Mouse (Mus musculus) embryonic fibroblast, embryonic 13.5 days (primary cell): ENCODE measurements at regions not wholly inside any gene's neighbourhood (a gene's known extent, or its start where the extent isn't known, plus 50 kb on each side); places are given as distances from the start of the nearest gene placed in this dataset.

Experiments
- CTCF ChIP-seq: IDR thresholded peaks from 2 replicates; pipeline ENCODE4 v1.5.1; 2011; ENCODE audit warnings: mild to moderate bottlenecking, control low read depth, low read length, moderate library complexity, borderline replicate concordance; ENCODE audit not compliant: insufficient read depth
- POLR2A ChIP-seq: IDR thresholded peaks from 2 replicates; pipeline ENCODE4 v1.6.1; 2011; ENCODE audit warnings: low read depth, mild to moderate bottlenecking, control low read depth, low read length, moderate library complexity

GRCm38 (mm10) chr16:76680061-76680911, 306.7 kb upstream of the Nrip1 start:
- TF ChIP-seq POLR2A: peak; percentile 47
- no peak for TF ChIP-seq CTCF
